Mouse (Mus musculus) layer of hippocampus, postnatal 25 days (tissue): ENCODE measurements around the gene Hist3h2a. TPM values are rescaled to one million over a fixed set of nuclear protein-coding genes. Genes with fewer than 3 reads are reported as not detected.

Experiments used
- DNase-seq, 2 experiments: peaks; one replicate each; pipeline ENCODE4 v3.0.0; 2022; ENCODE audit warnings: mixed read lengths in 2 of 2, low spot score in 1 of 2; ENCODE audit errors: extremely low spot score in 1 of 2
- total RNA-seq, 2 experiments: library from RNA; stranded (reverse); gene quantifications; 2 replicates each; pipeline ENCODE4 v1.2.3; 2021

The Hist3h2a gene
- total RNA-seq = 10 to 100 TPM; 66.0 to 73.9 TPM

- DNase-seq = peak; percentile 69 to 78
These were observed at the start of gene Hist3h2a, which contains the start of gene Trim17 for GRCm38 (mm10) chr11:58954420-58955142. TSS of gene Hist3h2a (plus strand) at chr11:58954685. TSS of gene Trim17 (plus strand) at chr11:58954685.

GRCm38 (mm10) chr11:58904838-58905237 lies 49.6 kb upstream of the Hist3h2a start:
- no peak for DNase-seq

DNA sequence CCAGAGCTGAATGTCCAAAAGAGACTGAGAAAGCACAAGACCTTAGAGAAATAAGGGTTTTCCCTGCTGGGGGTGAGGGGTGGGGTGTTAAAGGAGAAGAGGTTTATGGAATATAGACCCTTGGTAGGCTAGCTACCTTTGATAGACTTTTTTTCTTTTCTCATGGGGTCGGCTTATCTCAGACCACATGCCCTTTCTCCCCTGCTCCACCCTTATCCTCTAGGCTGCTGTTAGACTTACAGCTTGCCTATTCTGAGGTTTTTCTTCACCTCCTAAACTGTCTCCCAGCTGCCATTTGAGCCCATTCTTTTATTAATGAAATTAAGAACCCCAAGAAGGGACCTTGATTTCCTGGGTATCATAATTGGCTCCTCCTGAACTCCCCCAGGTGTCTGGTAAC lies 40.7 kb upstream of the Hist3h2a start:
- no peak for DNase-seq

DNA sequence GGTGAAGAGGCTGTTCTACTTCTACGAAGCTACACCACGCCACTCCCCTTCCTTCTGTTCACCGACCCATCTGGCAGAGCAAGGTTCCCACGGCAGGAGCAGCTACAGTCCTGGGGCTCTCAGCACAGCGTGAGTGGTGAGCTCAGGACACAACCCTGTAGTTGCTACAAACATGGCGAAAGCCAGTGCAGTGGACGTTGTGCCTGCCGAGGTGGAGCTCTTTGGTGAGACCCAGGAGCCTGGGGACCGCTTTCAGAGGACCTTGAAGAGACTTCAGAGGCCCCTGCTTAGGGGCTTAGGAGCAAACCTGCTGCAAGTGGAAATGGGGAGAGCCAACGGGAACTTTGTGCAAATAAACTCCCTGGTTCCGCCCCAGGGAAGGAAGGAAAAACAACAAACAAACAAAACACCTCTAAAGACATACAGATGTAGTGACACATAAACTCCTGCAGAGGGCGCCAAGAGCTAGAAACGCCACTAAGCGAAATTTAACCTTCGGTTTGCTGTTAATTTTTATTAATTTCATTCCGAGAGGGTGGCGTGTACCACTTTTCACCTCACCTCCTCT lies 39.9 kb upstream of the Hist3h2a start:
- DNase-seq = no peak

DNA sequence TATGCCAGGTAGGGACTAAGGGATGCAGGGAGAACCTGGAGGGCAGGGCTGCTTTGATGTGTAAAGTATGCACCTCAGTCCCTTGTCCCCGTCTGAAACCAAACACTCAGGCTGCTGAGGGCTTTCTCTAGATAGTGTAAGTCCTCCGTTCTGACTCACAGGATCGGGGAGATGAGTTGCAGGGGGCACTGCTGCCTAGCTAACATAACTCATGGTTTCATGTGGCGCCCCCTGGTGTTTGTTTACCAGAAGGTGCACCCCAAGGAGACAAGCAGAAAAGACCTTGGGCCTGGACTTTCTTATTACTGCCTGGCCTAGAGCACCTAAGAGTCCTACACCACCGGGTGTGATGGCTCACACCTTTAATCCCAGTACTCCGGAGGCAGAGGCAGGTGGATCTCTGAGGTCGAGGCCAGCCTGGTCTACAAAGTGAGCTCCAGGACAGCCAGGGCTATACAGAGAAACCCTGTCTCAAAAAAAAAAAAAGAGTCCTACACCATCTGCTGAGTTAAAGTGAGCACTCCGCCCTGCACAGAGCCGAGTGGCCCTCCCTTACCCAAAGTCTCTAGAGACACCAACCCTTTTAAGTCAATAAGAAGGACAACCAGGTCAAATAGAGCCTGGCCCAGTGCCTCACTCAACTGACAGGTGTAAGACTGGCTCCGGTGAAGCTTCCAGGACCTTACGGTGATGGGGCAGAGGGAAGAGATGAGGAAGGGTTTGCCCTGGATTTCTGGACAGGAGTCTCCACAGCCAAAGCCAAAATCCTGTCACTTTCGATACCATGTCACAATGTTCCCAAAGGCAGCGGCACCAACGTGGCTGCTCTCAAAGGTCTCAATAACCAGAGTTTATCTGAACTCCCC lies 37.4 kb upstream of the Hist3h2a start:
- DNase-seq = peak in 1 of 2 experiments; percentile 52

GRCm38 (mm10) chr11:58917745-58918366 lies 36.6 kb upstream of the Hist3h2a start, which contains the start of gene Btnl10:
TSS of gene Btnl10 (plus strand) at chr11:58917908.
- DNase-seq = no peak

DNA sequence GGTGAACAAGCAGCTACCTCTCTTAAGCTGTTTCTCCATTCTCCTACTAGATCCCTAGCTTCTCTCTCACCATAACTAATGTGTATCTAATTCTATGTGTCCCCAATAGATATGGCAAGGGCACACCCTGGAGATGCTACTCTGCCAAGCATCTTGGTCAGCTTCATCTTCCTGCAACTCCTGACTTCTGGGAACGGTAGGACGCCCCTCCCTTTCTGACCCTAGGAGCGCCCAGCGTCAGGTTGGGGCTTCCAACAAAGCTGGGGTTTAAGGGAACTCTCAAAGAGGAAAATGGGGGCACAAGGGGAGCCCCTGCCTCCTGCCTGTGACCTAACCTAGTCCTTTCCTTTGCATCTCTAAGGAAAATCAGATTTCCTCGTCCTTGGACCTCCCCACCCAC lies 35.7 kb upstream of the Hist3h2a start:
- DNase-seq = no peak

- DNase-seq = no peak
These were observed 32.1 kb upstream of the Hist3h2a start for GRCm38 (mm10) chr11:58922420-58922819.

DNA sequence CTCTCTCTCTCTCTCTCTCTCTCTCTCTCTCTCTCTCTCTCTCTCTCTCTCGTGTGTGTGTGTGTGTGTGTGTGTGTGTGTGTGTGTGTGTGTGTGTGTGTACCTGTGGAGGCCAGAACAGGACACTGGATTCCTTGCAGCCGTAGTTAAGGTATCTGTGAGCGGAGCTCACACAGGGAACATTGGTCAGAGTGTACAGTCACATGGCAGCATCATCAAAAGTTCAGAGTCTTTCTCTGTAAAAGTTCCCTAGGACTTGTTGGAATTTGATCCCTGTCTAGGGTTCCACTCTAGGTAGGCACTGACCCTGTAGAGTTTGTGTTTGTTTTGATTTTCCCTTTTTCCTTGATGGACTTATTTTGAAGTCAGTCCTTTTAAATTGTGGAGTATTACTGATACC lies 27.8 kb upstream of the Hist3h2a start:
- no peak for DNase-seq

DNA sequence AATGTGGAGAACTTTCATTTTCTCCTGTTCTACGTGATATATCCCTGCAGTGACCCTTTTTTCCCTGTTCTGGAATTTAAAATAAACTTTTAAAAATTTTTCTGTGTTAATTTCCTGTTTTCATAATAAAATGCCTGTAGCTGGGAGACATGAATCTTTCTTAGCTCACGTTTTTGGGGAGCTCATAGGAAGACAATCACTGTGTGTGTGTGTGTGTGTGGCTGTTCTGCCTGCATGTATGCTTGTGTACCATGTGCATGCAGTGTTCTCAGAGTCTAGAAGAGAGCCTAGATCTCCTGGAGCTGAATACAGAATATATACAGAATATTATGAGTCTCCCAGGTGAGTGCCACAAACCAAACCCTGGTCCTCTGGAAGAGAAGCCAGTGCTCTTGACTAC lies 27.4 kb upstream of the Hist3h2a start:
- DNase-seq = no peak

DNA sequence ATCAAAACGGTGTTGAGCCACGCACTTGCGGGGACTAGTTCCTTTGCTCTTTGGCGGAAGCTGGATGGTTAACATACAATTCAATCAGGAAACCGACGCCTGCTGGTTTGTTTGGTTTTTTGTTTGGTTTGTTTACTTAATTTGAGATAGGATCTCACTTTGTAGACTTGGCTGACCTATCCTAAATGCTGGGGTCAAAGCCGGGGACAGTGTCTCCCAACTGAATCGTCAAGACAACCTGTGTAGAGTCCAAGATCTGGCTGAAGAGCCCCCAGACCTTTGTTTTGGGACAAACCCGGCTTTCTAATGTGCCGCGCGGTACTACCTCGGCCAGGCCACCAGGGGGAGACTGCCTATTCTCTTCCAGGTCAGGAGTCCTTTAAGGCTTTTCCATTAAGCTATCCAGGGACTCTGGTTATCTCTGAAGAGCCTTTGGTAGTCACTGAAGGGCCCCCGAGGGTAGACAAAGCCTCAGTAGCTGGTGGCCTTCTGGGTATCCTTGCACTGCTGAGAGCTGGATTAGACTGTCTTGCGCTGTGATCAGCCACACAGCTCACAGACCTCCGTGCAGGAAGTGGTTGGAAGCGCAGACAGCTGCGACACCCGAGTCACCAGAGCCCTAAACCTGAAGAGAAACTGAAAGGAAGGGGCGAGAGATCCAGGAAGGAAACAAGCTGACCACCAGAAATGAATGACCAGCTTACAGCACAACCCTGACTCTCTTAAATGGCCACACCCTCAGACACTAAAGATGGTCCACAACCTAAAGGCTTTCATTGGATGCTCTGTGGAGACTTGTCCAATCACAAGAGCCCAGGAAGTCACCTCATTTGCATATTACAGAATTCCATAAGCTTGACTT lies 26.5 kb upstream of the Hist3h2a start:
- DNase-seq = peak in 1 of 2 experiments; percentile 57

DNA sequence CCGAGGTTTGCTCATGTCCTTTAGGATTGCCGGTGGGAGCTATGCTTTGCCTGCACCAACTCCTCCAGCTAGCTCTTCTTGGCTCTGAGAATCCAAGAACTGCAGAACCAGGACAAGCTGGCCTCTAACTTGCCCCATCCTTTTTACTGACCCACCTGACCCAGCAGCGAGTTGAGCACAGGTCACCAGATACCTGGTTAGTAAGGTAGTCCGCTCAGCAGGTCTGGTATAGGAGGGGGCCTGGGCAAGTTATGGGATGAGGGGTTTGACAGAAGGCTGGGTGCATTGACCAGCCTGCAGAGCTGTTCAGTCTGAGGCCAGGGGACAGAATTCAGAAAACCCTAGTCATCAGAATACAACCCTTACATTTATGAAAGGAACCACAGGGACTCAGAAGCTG lies 25.4 kb upstream of the Hist3h2a start:
- no peak for DNase-seq

DNA sequence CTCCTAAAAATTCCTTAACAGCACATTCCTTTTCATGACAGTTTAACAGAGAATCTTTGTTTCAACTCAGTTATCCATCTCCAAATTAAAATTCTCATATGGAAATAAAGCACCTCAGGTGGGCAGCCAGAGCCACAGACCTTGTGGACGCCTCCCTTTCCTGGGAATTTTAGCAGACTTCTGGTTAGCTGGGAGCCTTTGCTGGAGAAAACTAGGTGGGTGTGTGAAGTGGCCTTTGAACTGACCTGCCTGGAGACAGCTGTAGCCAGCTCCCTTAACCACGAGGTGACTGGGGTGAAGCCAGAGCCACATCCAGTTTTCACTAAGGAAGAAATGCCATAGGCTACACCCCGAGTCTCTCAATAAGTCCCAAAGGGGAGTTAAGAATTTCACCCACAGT lies 24.8 kb upstream of the Hist3h2a start:
- no peak for DNase-seq

DNA sequence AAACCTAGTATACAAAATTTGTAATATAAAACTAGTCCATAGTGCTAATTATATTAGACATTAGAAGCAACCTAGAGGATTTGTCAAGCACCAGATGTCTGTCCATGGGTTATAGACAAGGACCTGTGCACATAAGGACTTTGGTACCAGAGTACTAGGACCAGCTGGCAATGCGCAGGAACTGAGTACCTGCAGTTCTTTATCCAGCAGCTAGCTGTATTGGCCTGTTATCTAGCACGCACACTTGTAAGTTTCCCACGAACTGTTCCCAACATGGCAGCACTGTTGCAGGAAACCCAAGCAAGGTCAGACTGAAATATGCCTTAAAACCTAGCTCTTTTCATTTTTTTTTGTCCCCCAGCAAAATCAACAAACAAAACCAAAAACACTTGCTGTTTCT lies 24.2 kb upstream of the Hist3h2a start:
- no peak for DNase-seq

DNA sequence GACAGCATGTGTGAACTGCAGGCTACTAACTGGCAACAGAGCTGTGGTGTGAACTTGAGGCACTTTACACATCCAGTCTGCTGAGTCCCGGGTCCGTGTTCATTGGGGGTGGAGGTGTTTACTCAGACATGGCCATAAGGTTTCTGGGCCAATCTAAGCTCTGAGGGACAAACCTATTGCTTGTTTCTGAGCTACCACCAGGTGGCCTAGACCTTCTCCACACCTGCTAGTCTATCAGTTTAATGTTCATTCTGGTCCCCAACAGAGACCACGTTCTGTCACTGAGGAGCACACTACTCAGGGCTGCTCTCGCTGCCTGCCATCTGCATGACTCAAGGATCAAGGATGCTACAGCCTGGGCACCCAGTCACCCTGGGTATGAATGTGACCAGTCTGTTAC lies 22.9 kb upstream of the Hist3h2a start:
- DNase-seq = no peak

- no peak for DNase-seq
These were observed 16.6 kb upstream of the Hist3h2a start for GRCm38 (mm10) chr11:58937909-58938308.

GRCm38 (mm10) chr11:58938322-58939087 lies 16.0 kb upstream of the Hist3h2a start, which contains the start of gene Rnf187:
TSS of gene Rnf187 (minus strand) at chr11:58938916.
- peak; percentile 85 to 90 for DNase-seq

GRCm38 (mm10) chr11:58939088-58939439 lies 15.4 kb upstream of the Hist3h2a start:
- DNase-seq = no peak

DNA sequence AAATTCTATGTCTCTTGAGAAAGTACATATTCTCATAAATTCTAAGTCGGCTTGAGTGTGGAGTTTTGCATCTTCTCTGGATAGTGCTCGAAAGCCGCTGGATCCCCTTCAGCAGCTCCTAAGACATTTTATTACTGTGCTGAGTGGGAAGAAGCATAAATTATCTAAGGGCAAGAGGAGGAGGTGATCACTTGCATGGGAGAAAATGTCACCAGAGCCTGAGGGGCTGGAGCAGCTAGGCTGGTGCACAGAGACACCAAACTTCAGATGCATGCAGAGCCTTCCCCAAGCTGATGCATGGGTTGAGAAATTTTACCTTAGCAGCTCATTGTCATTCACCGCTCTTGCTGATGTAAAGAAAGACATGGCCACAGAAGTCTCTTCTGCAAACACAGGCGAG lies 10.3 kb upstream of the Hist3h2a start:
- DNase-seq = no peak
